Comparison of ENCODE assay signal across 8 mouse cellular contexts in genomic region chr10:30537734-30538537, GRCm38 (mm10).
DNase-seq lines count a peak whose midpoint lies in the region; ATAC-seq and TF ChIP-seq lines count a peak whose summit lies in the region.
"Had no signal": no experiment of that assay in that cellular context is flagged by ENCODE, and none has a peak within 500 bp of the region (broad histone marks: within the 10 kb centered on the region; RNA-seq: fewer than 3 reads in every experiment).

No protein-coding gene starts in this region.

- H3K27me3 ChIP-seq in liver, postnatal 0 days (ENCODE audit: insufficient read depth, low read length), result no peaks in the 10 kb centered on the region
- no peaks in the 10 kb centered on the region for H3K27me3 ChIP-seq in liver, embryonic 11.5 days (replicated peaks; ENCODE audit: control insufficient read depth, insufficient read depth, low read length)
- no peaks in the 10 kb centered on the region for H3K27me3 ChIP-seq in forebrain, embryonic 13.5 days
- H3K27me3 ChIP-seq in neural tube, embryonic 12.5 days (replicated peaks), result no peaks in the 10 kb centered on the region

- H3K9me3 ChIP-seq in liver, postnatal 0 days (ENCODE audit: low read length), result no peaks in the 10 kb centered on the region
- no peaks in the 10 kb centered on the region for H3K9me3 ChIP-seq in liver, embryonic 11.5 days (ENCODE audit: control insufficient read depth, low read length)
- no peaks in the 10 kb centered on the region for H3K9me3 ChIP-seq in forebrain, embryonic 13.5 days (replicated peaks)
- no peaks in the 10 kb centered on the region for H3K9me3 ChIP-seq in neural tube, embryonic 12.5 days

- 79% methylated on average over 10 of the region's 10 CpGs for WGBS in liver, postnatal 0 days (ENCODE audit: insufficient replicate concordance)
- 82% methylated on average over 10 of the region's 10 CpGs for WGBS in liver, embryonic 11.5 days
- WGBS in forebrain, embryonic 13.5 days, result 73% methylated on average over 10 of the region's 10 CpGs
- WGBS in neural tube, embryonic 12.5 days, result 78% methylated on average over 10 of the region's 10 CpGs

- ATAC-seq in liver, postnatal 0 days, result no peak
- no peak for ATAC-seq in liver, embryonic 11.5 days (replicated peaks; ENCODE audit: low FRiP score)
- peak; percentile 77 for ATAC-seq in activated CD4-positive, CD25-positive, alpha-beta regulatory T cell, adult 4 months
- ATAC-seq in forebrain, embryonic 13.5 days, result peak; percentile 91
- ATAC-seq in neural tube, embryonic 12.5 days (ENCODE audit: low FRiP score, low read depth), result peak; percentile 68; the same call in 1 of the 2 replicates

- DNase-seq in liver, postnatal 0 days, result no peak
- DNase-seq in liver, embryonic 11.5 days (ENCODE audit: low spot score), result no peak
- peak; percentile 71 for DNase-seq in layer of hippocampus, adult 9-11 months
- no peak for DNase-seq in gastrocnemius, postnatal 14 days

- H3K27ac ChIP-seq in liver, postnatal 0 days (ENCODE audit: low read depth), result no peak overlapping the region
- H3K27ac ChIP-seq in liver, embryonic 11.5 days (ENCODE audit: low read depth, low read length), result no peak overlapping the region
- no peak overlapping the region; the same call in 1 of the 2 replicates for H3K27ac ChIP-seq in forebrain, embryonic 13.5 days
- H3K27ac ChIP-seq in neural tube, embryonic 12.5 days, result no peak overlapping the region

- no peak for TF ChIP-seq EP300 in liver, postnatal 0 days (IDR thresholded peaks at IDR 0.05; ENCODE audit: low read depth)

- intact Hi-C loops in gastrocnemius, postnatal 14 days (cut with DNase I; ENCODE audit: low total_unique reads), result no loop called here

- no peaks in the 10 kb centered on the region for H3K4me1 ChIP-seq in liver, postnatal 0 days (ENCODE audit: insufficient read depth)
- no peaks in the 10 kb centered on the region for H3K4me1 ChIP-seq in liver, embryonic 11.5 days (replicated peaks; ENCODE audit: control insufficient read depth, insufficient read depth, low read length)
- H3K4me1 ChIP-seq in forebrain, embryonic 13.5 days, result no peaks in the 10 kb centered on the region
- no peaks in the 10 kb centered on the region for H3K4me1 ChIP-seq in neural tube, embryonic 12.5 days

- H3K9ac ChIP-seq in liver, postnatal 0 days (replicated peaks), result no peak overlapping the region
- H3K9ac ChIP-seq in liver, embryonic 11.5 days (ENCODE audit: low read depth, low read length), result no peak overlapping the region
- H3K9ac ChIP-seq in forebrain, embryonic 13.5 days, result no peak overlapping the region
- no peak overlapping the region for H3K9ac ChIP-seq in neural tube, embryonic 12.5 days

- TF ChIP-seq CTCF in liver, postnatal 0 days (IDR thresholded peaks at IDR 0.05; ENCODE audit: low read depth), result peak; percentile 54

- no peak overlapping the region for H3K4me3 ChIP-seq in liver, postnatal 0 days (ENCODE audit: low read depth, low read length)
- H3K4me3 ChIP-seq in liver, embryonic 11.5 days (ENCODE audit: low read depth, low read length), result no peak overlapping the region
- no peak overlapping the region for H3K4me3 ChIP-seq in forebrain, embryonic 13.5 days
- H3K4me3 ChIP-seq in neural tube, embryonic 12.5 days, result no peak overlapping the region
- H3K4me3 ChIP-seq: myocyte had no signal

- H3K36me3 ChIP-seq in liver, postnatal 0 days (replicated peaks; ENCODE audit: insufficient read depth, low read length), result peaks cover 25% of the 10 kb centered on the region
- peaks cover 5% of the 10 kb centered on the region; the same call in 1 of the 2 replicates for H3K36me3 ChIP-seq in liver, embryonic 11.5 days (ENCODE audit: control insufficient read depth, insufficient read depth, low read length)
- H3K36me3 ChIP-seq in forebrain, embryonic 13.5 days (ENCODE audit: poor library complexity, severe bottlenecking), result peaks cover 33% of the 10 kb centered on the region
- peaks cover 17% of the 10 kb centered on the region for H3K36me3 ChIP-seq in neural tube, embryonic 12.5 days

- no peak overlapping the region for H3K4me2 ChIP-seq in liver, postnatal 0 days (ENCODE audit: low read depth, low read length)
- no peak overlapping the region for H3K4me2 ChIP-seq in liver, embryonic 11.5 days
- no peak overlapping the region for H3K4me2 ChIP-seq in forebrain, embryonic 13.5 days
- no peak overlapping the region for H3K4me2 ChIP-seq in neural tube, embryonic 12.5 days (replicated peaks)

Comparison
In these comparisons a context has a peak if more than half of its experiments do, and no peak if none do; other contexts are left out.
1. ATAC-seq: peak in activated CD4-positive, CD25-positive, alpha-beta regulatory T cell, adult 4 months (single experiment), forebrain, embryonic 13.5 days (single experiment) and neural tube, embryonic 12.5 days (single experiment); none in liver, postnatal 0 days (single experiment) and liver, embryonic 11.5 days (single experiment).